Mouse (Mus musculus): ENCODE data around the gene Rundc1. TPM values are rescaled to one million over a fixed set of nuclear protein-coding genes. Genes with fewer than 3 reads are reported as not detected.

Gene Rundc1
- polyA plus RNA-seq, 2 experiments: 2.9 to 3.9 TPM

GRCm38 (mm10) chr11:101420148-101420547 is 4.7 kb upstream of the Rundc1 start:
- H3K4me2 ChIP-seq (ENCODE audit: low read depth): no peak overlapping the region
- DNase-seq (ENCODE audit: low read depth in 3 of 3, low spot score in 3 of 3): no peak
- H3K27me3 ChIP-seq (ENCODE audit: control insufficient read depth, insufficient read depth, low read length): no peaks in the 10 kb centered on the region
- no peaks in the 10 kb centered on the region for H3K9me3 ChIP-seq (ENCODE audit: control insufficient read depth, low read length)
- TF ChIP-seq CTCF (IDR thresholded peaks at IDR 0.05; ENCODE audit: low read depth) (no peak), EP300 (IDR thresholded peaks at IDR 0.05; ENCODE audit: low read depth) (no peak)
- no peak for ATAC-seq (ENCODE audit: insufficient read depth)
- no peak overlapping the region for H3K9ac ChIP-seq (replicated peaks)
- no peak overlapping the region for H3K4me3 ChIP-seq (ENCODE audit: insufficient read depth in 1 of 2, low read depth in 2 of 2, low read length in 2 of 2)
- 62% methylated on average over 5 of the region's 5 CpGs for WGBS (ENCODE audit: insufficient replicate concordance)
- no peaks in the 10 kb centered on the region for H3K36me3 ChIP-seq (replicated peaks; ENCODE audit: control insufficient read depth, insufficient read depth, low read depth)
- peaks cover 0 to 12% of the 10 kb centered on the region in 2 experiments; a peak in 3 of 4 replicates for H3K4me1 ChIP-seq (replicated peaks; ENCODE audit: control insufficient read depth in 2 of 2, insufficient read depth in 2 of 2, low read length in 1 of 2)
- H3K27ac ChIP-seq: no peak overlapping the region

GRCm38 (mm10) chr11:101424105-101424851 is 607 bp upstream of the Rundc1 start, which contains the start of gene Gm27029:
Gm27029 (minus strand) TSS chr11:101424796.
- no peak for TF ChIP-seq EP300 (IDR thresholded peaks at IDR 0.05; ENCODE audit: low read depth)
- TF ChIP-seq CTCF (IDR thresholded peaks at IDR 0.05; ENCODE audit: low read depth): no peak
- Histone ChIP-seq H3K9ac (replicated peaks) (peak within 1 kb of the TSS; percentile 82), H3K36me3 (replicated peaks; ENCODE audit: control insufficient read depth, insufficient read depth, low read depth) (no peaks in the 10 kb centered on the region), H3K4me3 (ENCODE audit: insufficient read depth in 1 of 2, low read depth in 2 of 2, low read length in 2 of 2) (peak within 1 kb of the TSS; percentile 79 to 98), H3K4me1 (replicated peaks; ENCODE audit: control insufficient read depth in 2 of 2, insufficient read depth in 2 of 2, low read length in 1 of 2) (peaks cover 11 to 15% of the 10 kb centered on the region in 2 experiments), H3K4me2 (ENCODE audit: low read depth) (peak within 1 kb of the TSS; percentile 99), H3K27me3 (ENCODE audit: control insufficient read depth, insufficient read depth, low read length) (no peaks in the 10 kb centered on the region), H3K27ac (peak within 1 kb of the TSS; percentile 39), H3K9me3 (ENCODE audit: control insufficient read depth, low read length) (no peaks in the 10 kb centered on the region)
- ATAC-seq (ENCODE audit: insufficient read depth) (no peak), DNase-seq (ENCODE audit: low read depth in 3 of 3, low spot score in 3 of 3) (no peak)
- WGBS (ENCODE audit: insufficient replicate concordance): 9% methylated on average over 23 of the region's 23 CpGs

- DNase-seq (ENCODE audit: low read depth in 3 of 3, low spot score in 3 of 3) (no peak), ATAC-seq (ENCODE audit: insufficient read depth) (no peak)
- TF ChIP-seq EP300 (IDR thresholded peaks at IDR 0.05; ENCODE audit: low read depth) (no peak), CTCF (IDR thresholded peaks at IDR 0.05; ENCODE audit: low read depth) (no peak)
- H3K9me3 ChIP-seq (ENCODE audit: control insufficient read depth, low read length): no peaks in the 10 kb centered on the region
- H3K27ac ChIP-seq: no peak overlapping the region
- peak overlapping the region; percentile 82 for H3K9ac ChIP-seq (replicated peaks)
- H3K4me3 ChIP-seq (ENCODE audit: insufficient read depth in 1 of 2, low read depth in 2 of 2, low read length in 2 of 2): peak overlapping the region; percentile 79 to 98; a peak in 3 of 4 replicates
- H3K27me3 ChIP-seq (ENCODE audit: control insufficient read depth, insufficient read depth, low read length): no peaks in the 10 kb centered on the region
- H3K36me3 ChIP-seq (replicated peaks; ENCODE audit: control insufficient read depth, insufficient read depth, low read depth): peaks cover 6% of the 10 kb centered on the region
- WGBS (ENCODE audit: insufficient replicate concordance): 36% methylated on average over 8 of the region's 8 CpGs
- H3K4me2 ChIP-seq (ENCODE audit: low read depth): peak overlapping the region; percentile 99
- peaks cover 11 to 15% of the 10 kb centered on the region in 2 experiments for H3K4me1 ChIP-seq (replicated peaks; ENCODE audit: control insufficient read depth in 2 of 2, insufficient read depth in 2 of 2, low read length in 1 of 2)
Measured at GRCm38 (mm10) chr11:101426165-101426564, 1.3 kb downstream of the Rundc1 start.

- TF ChIP-seq EP300 (IDR thresholded peaks at IDR 0.05; ENCODE audit: low read depth) (no peak), CTCF (IDR thresholded peaks at IDR 0.05; ENCODE audit: low read depth) (no peak)
- H3K27ac ChIP-seq: no peak overlapping the region
- H3K9me3 ChIP-seq (ENCODE audit: control insufficient read depth, low read length): no peaks in the 10 kb centered on the region
- ATAC-seq (ENCODE audit: insufficient read depth) (no peak), DNase-seq (ENCODE audit: low read depth in 3 of 3, low spot score in 3 of 3) (no peak)
- peaks cover 11% of the 10 kb centered on the region for H3K36me3 ChIP-seq (replicated peaks; ENCODE audit: control insufficient read depth, insufficient read depth, low read depth)
- no peak overlapping the region for H3K4me3 ChIP-seq (ENCODE audit: insufficient read depth in 1 of 2, low read depth in 2 of 2, low read length in 2 of 2)
- H3K27me3 ChIP-seq (ENCODE audit: control insufficient read depth, insufficient read depth, low read length): no peaks in the 10 kb centered on the region
- H3K4me2 ChIP-seq (ENCODE audit: low read depth): no peak overlapping the region
- H3K9ac ChIP-seq (replicated peaks): no peak overlapping the region
- peaks cover 2% of the 10 kb centered on the region in 2 experiments for H3K4me1 ChIP-seq (replicated peaks; ENCODE audit: control insufficient read depth in 2 of 2, insufficient read depth in 2 of 2, low read length in 1 of 2)
- 71% methylated on average over 9 of the region's 9 CpGs for WGBS (ENCODE audit: insufficient replicate concordance)
Measured at GRCm38 (mm10) chr11:101431327-101431726, 6.4 kb downstream of the Rundc1 start.

- DNase-seq (ENCODE audit: low read depth in 3 of 3, low spot score in 3 of 3) (no peak), ATAC-seq (ENCODE audit: insufficient read depth) (no peak)
- WGBS (ENCODE audit: insufficient replicate concordance): 87% methylated on average over 13 of the region's 13 CpGs
- H3K4me2 ChIP-seq (ENCODE audit: low read depth): no peak overlapping the region
- H3K9me3 ChIP-seq (ENCODE audit: control insufficient read depth, low read length): no peaks in the 10 kb centered on the region
- no peak overlapping the region for H3K9ac ChIP-seq (replicated peaks)
- no peaks in the 10 kb centered on the region for H3K27me3 ChIP-seq (ENCODE audit: control insufficient read depth, insufficient read depth, low read length)
- H3K36me3 ChIP-seq (replicated peaks; ENCODE audit: control insufficient read depth, insufficient read depth, low read depth): peaks cover 11% of the 10 kb centered on the region
- no peak overlapping the region for H3K27ac ChIP-seq
- no peaks in the 10 kb centered on the region for H3K4me1 ChIP-seq (replicated peaks; ENCODE audit: control insufficient read depth in 2 of 2, insufficient read depth in 2 of 2, low read length in 1 of 2)
- H3K4me3 ChIP-seq (ENCODE audit: insufficient read depth in 1 of 2, low read depth in 2 of 2, low read length in 2 of 2): no peak overlapping the region
- no peak for TF ChIP-seq EP300 (IDR thresholded peaks at IDR 0.05; ENCODE audit: low read depth)
- no peak for TF ChIP-seq CTCF (IDR thresholded peaks at IDR 0.05; ENCODE audit: low read depth)
Measured at GRCm38 (mm10) chr11:101433396-101433795, 8.5 kb downstream of the Rundc1 start.
